Mouse (Mus musculus): ENCODE measurements at regions not wholly inside any gene's neighbourhood (a gene's known extent, or its start where the extent isn't known, plus 50 kb on each side); places are given as distances from the start of the nearest gene placed in this dataset.
"Not testable (repeated sequence)": the region's sequence is repeated elsewhere in the genome, so short reads cannot be mapped to it uniquely, and the experiment has no call there.

DNA sequence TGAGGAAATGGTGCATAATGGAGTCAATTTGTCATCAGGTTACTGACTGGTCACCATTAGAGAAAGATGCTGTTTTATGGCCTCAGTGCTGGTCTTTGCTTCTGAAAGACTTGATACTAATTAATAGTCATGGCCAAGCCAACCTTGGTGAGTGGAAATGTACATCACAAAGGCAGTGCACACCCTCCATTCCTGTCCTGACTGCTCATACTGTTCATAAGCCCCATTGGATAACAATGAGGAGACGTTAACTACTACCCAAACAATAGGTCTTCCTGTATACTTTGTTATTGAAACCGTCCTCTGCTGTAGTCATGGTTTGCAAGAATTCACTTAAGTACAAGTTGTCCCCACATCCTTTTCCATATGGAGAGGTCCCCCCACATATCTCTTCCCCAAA is 605.8 kb upstream of the Slc35b3 start:
- no peak for DNase-seq (ENCODE audit: low read depth, low spot score)

- peak; percentile 56 for DNase-seq (ENCODE audit: low read depth, low spot score)
Observed at GRCm38 (mm10) chr13:39537724-39538440, 577.2 kb upstream of the Slc35b3 start.

DNA sequence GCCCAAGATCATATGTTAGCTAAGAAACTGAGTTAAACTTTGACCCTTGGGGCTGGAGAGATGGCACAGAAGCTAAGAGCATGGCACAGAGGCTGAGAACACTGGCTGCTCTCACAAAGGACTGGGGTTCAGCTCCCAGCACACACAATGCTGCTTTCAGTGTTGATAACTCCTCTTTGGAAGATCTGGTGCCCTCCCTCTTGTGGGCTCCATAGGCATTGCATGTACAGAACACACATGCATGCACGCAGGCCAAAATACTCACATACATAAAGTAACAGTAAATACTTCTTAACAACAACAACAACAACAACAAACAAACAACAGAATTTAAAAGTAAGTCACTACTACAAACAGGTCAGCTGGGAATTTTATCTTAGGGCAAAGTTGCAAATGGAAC is 565.8 kb upstream of the Slc35b3 start:
- no peak for DNase-seq (ENCODE audit: low read depth, low spot score)

GRCm38 (mm10) chr13:39523856-39524301 is 563.2 kb upstream of the Slc35b3 start:
- no peak for DNase-seq (ENCODE audit: low read depth, low spot score)

DNA sequence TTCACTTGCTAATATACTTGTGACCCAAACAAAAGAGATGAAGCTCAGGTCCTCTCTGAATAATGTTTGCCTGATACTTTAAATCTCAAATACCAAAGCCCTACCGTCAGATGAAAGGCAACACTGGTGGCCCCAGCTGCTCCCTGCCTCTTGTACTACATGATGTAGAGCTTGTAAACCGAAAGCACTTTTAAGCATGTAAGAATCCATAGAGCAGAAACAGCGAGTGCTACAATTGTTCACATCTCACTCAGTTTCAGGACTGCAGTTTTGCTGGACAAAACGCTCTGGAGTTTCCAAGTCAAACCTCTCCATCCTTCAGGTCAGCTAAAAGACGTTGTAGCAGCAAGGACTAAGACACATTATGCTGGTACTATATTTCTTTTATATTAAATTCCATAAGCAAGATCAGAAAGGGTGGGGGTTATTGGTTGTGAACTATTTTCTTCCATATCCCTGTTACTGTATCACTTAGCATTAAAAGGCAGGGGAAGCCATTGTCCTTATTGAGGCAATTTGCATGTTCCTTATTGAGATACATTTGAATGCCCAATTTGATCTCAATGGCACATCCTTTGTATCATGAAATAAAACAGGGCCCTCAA is 562.7 kb upstream of the Slc35b3 start:
- no peak for DNase-seq (ENCODE audit: low read depth, low spot score)

- no peak for DNase-seq (ENCODE audit: low read depth, low spot score)
Observed at GRCm38 (mm10) chr13:39520846-39521245, 560.2 kb upstream of the Slc35b3 start.

DNA sequence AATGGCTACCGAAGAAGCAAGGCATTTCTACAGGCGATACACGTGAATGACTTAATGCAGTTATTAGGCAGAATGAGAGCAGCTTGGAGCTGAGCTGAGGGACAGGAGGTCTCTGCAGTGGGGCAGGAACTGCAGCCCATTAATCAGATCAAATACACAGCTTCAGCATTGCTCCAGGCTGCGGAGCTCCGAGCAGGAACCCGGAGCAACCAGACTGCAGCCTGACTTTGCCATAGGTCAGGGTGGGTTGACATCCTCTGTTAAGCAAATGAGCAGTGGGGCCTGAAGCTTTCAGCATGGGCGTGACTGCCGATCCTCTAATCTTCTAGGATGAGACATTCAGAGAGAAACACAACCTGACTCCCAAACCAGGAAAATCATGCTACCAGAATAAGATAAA is 555.4 kb upstream of the Slc35b3 start:
- no peak for DNase-seq (ENCODE audit: low read depth, low spot score)

DNA sequence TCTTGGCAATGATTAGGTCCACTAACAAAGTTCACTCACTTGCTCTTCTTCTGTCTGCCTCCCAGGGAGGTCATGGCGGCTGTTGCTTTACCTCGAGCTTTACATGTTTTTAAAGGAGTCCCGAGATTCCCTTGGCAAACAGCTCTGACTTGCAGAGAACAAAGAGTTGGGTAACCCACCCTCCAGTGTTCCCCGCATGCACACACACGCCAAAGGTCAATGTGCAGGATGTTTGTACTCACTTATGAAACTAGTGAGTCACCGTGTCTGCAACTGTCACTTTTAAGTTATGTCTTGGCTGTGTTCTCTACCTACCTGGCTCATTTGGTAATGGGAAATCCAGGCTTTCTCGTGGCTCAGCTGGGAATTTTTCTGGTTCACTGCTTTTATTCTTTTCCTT is 529.1 kb upstream of the Slc35b3 start:
- no peak for DNase-seq (ENCODE audit: low read depth, low spot score)

DNA sequence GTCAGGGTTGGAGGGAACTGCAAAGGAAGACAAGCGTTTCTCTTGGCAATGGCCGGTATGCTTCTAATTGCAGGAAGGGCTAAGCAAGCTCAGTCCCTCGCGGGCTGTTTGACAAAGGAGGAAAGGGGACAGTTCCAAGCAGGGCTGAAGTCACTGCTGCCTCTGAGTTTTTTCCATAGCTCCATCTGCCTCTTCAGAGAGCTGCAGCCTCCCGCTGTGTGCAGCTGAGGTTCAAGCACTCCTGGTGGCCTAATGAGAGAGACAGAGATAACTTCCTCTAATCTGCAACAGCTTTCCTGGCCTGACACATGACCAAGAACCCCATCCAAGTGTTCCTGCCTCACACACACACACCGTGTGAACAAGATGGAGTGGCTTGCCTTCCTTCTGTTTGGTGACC is 511.9 kb upstream of the Slc35b3 start:
- no peak for DNase-seq (ENCODE audit: low read depth, low spot score)

DNA sequence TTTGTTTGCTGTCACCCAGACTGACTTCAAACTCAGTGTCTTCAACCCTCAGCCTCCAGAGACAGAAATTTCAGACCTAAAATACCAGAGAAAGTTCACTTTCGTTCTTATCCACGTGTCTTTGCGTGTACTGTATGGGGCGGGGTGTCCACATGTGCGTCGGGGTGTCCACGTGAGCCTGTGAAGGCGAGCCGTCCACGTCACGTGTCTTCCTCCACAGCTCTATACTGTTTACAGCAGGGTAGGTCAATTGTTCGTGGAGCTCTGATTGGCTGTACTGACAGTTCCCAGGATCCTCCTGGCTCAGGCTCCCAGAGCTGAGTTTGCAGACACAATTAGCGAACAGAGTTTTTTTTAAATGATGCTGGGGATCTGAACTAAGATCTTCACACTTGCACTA is 481.1 kb upstream of the Slc35b3 start:
- DNase-seq (ENCODE audit: low read depth, low spot score) = no peak

- peak; percentile 63 for DNase-seq (ENCODE audit: low read depth, low spot score)
Observed at GRCm38 (mm10) chr13:39440907-39441306, 480.2 kb upstream of the Slc35b3 start.

- no peak for DNase-seq (ENCODE audit: low read depth, low spot score)
Observed at GRCm38 (mm10) chr13:39440336-39440735, 479.7 kb upstream of the Slc35b3 start.

DNA sequence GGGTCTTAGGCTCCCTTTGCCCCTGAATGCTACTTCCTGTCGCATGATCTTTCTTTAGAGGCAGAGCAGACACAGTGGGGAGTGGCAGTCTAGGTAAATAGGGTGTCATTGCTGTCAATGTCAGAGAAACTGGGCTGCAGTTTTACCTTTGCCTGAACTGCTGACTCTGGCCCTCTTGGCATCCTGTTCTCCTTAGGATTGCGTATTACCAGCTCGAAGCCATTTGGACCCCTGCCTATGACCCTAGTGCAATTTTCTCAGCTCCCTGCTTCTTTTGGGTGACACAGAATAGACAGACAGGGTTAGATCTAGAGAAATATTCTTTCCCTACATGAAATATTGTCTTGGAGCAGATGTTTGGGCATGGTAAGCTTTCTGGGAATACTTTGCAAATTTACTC is 467.3 kb upstream of the Slc35b3 start:
- DNase-seq (ENCODE audit: low read depth, low spot score) = no peak

DNA sequence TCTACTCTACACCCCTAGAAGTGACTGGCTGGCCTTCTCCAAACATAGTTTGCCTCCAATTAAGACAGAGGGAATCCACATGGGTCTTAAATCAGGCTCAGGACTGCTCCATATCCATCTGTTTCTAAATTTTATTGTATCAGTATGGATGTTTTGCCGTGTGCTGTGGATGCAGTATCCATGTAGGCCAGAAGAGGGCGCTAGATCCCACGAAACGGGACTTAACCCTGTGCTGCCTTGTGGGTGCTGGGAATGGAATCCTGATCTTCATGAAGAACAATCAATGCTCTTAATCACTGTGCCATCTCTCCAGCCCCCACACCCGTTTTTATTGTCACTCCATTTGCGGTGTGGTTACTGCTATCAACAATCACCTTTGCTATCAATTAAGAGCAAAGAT is 465.3 kb upstream of the Slc35b3 start:
- DNase-seq (ENCODE audit: low read depth, low spot score) = no peak

- DNase-seq (ENCODE audit: low read depth, low spot score) = peak; percentile 24
Observed at GRCm38 (mm10) chr13:39418127-39418526, 457.5 kb upstream of the Slc35b3 start.

- DNase-seq (ENCODE audit: low read depth, low spot score) = peak; percentile 62
Observed at GRCm38 (mm10) chr13:39411471-39412251, 451.0 kb upstream of the Slc35b3 start.

DNA sequence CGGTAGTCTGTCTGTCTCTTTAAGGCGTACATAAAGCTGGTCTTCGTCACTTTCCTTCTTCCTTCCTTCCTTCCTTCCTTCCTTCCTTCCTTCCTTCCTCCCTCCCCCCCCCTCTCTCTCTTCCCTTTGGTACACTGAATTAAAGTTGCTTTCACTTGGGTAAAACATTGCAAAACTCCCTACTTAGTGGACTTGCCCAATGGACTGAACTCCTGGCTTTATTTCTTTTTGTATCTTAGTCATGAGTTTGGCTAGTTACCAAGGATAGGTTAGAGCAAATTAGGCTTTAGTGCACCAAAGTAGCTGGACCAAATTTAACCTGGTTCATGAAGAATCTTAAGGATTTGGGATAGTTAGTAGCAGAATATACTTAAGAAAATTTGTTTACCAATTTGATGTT is 431.9 kb upstream of the Slc35b3 start:
- DNase-seq (ENCODE audit: low read depth, low spot score) = no peak

DNA sequence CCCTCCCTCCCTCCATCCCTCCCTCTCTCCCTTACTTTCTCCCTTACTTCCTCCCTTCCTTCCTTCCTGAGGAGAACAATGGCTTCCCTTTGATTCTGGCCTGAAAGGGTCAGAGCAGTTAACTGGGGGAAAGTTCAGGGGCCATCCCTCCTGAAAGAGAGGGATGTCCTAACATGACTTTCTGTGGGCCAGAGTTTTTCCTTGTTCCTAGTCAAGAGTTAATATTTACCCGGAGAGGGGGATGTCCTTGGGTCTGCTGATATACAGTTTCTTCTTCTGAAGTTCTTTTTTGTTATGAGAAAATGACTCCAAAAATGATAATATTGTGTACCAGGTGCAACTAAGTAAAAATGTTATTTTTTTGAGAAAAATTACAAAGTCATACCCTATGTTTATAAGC is 431.5 kb upstream of the Slc35b3 start:
- not testable (repeated sequence) for DNase-seq (ENCODE audit: low read depth, low spot score)

- peak; percentile 56 for DNase-seq (ENCODE audit: low read depth, low spot score)
Observed at GRCm38 (mm10) chr13:39376677-39377076, 416.0 kb upstream of the Slc35b3 start.

GRCm38 (mm10) chr13:39376269-39376668 is 415.6 kb upstream of the Slc35b3 start:
- no peak for DNase-seq (ENCODE audit: low read depth, low spot score)

GRCm38 (mm10) chr13:39372565-39372964 is 411.9 kb upstream of the Slc35b3 start:
- no peak for DNase-seq (ENCODE audit: low read depth, low spot score)

DNA sequence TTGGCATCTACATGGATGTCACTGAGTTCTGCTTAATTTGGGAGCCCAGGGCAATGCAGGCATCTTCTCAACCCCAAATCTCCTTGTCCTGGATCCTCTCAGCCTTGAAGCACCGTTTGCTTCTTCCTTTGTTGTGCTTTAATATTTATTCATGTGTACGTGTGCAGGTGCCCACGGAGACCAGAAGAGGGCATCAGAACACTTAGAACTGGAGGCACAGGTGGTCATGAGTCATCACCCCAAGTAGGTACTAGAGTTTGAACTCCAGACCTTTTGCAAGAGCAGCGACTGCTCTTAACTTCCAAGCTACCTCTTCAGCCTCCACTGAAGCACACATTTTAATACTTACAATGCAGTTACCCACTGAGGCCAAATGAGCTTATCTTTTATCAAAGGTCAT is 403.0 kb upstream of the Slc35b3 start:
- DNase-seq (ENCODE audit: low read depth, low spot score) = no peak

- no peak for DNase-seq (ENCODE audit: low read depth, low spot score)
Observed at GRCm38 (mm10) chr13:39362536-39362935, 401.9 kb upstream of the Slc35b3 start.

Data from forelimb bud, embryonic 11.5 days (tissue).